In the genomic region with DNA sequence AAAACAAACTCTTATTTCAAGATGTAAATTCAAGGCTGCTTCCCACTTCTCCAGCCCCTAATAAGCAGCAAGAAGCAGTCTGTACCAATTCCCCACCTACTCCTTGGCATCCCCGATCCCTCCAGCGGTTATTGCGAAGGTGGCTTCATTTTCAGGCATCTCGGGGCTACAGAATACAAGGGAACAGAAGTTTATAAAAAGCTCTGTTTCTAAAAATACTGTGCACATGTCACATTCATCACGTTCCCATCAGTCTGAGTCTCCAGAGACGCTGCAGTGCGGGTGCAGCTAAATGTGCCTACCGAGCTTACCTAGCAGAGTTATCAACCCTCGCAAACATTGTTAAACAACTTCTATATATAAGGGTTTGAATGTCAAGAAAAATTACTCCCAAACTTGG, we compare ENCODE assay signal across 15 mouse cellular contexts. TPM values are rescaled to one million over a fixed set of nuclear protein-coding genes. Genes with fewer than 3 reads are reported as not detected.
DNase-seq lines count a peak whose midpoint lies in the region; ATAC-seq and TF ChIP-seq lines count a peak whose summit lies in the region.
"Had no signal": no experiment of that assay in that cellular context is flagged by ENCODE, and none has a peak within 500 bp of the region (broad histone marks: within the 10 kb centered on the region; RNA-seq: fewer than 3 reads in every experiment).

No protein-coding gene starts in this region.

- 0 out of 2 replicates have a peak overlapping the region, but pooled peaks have one; percentile 29 for H3K27ac ChIP-seq in heart, embryonic 11.5 days (ENCODE audit: low read depth, low read length)
- H3K27ac ChIP-seq in stomach, embryonic 15.5 days = peak overlapping the region; percentile 16; the same call in 1 of the 2 replicates
- H3K27ac ChIP-seq in stomach, postnatal 0 days (replicated peaks) = no peak overlapping the region
- H3K27ac ChIP-seq in stomach, embryonic 16.5 days (ENCODE audit: low read length) = 0 out of 2 replicates have a peak overlapping the region, but pooled peaks have one; percentile 5
- H3K27ac ChIP-seq: liver, embryonic 12.5 days; midbrain, embryonic 10.5 days had no signal

- 57% methylated on average over 9 of the region's 9 CpGs for WGBS in heart, embryonic 11.5 days (ENCODE audit: insufficient replicate concordance)
- 61% methylated on average over 9 of the region's 9 CpGs for WGBS in stomach, embryonic 15.5 days
- 41% methylated on average over 9 of the region's 9 CpGs for WGBS in stomach, postnatal 0 days
- WGBS in stomach, embryonic 16.5 days = 49% methylated on average over 9 of the region's 9 CpGs

- H3K36me3 ChIP-seq in heart, embryonic 11.5 days (ENCODE audit: control insufficient read depth, insufficient read depth, low read length) = no peaks in the 10 kb centered on the region
- H3K36me3 ChIP-seq in stomach, embryonic 15.5 days = no peaks in the 10 kb centered on the region
- no peaks in the 10 kb centered on the region; the same call in 1 of the 2 replicates for H3K36me3 ChIP-seq in stomach, postnatal 0 days (ENCODE audit: control insufficient read depth, insufficient read depth, low read length)
- H3K36me3 ChIP-seq in stomach, embryonic 16.5 days (ENCODE audit: control insufficient read depth, insufficient read depth, low read length) = no peaks in the 10 kb centered on the region
- H3K36me3 ChIP-seq: liver, embryonic 12.5 days; midbrain, embryonic 10.5 days had no signal

- no peak for DNase-seq in heart, postnatal 4 days
- no peak for DNase-seq in stomach, postnatal 0 days (ENCODE audit: low spot score)
- peak; percentile 6 to 76 for DNase-seq in left cerebral cortex, adult 8-10 months (ENCODE audit: low spot score in 2 of 2)
- DNase-seq in kidney, adult 9 months = no peak
- DNase-seq: adrenal gland, postnatal 10 days; kidney, adult 18-20 months; lung, postnatal 10 days; thymus, postnatal 4 days had no signal

- TF ChIP-seq CTCF in stomach, postnatal 0 days (IDR thresholded peaks at IDR 0.05; ENCODE audit: low read depth) = no peak

- no peak overlapping the region; the same call in 1 of the 2 replicates for H3K4me2 ChIP-seq in heart, embryonic 11.5 days
- no peak overlapping the region for H3K4me2 ChIP-seq in stomach, embryonic 15.5 days
- H3K4me2 ChIP-seq in stomach, postnatal 0 days (replicated peaks; ENCODE audit: low read depth) = no peak overlapping the region
- no peak overlapping the region for H3K4me2 ChIP-seq in stomach, embryonic 16.5 days (ENCODE audit: low read depth, low read length)
- H3K4me2 ChIP-seq: liver, embryonic 12.5 days had no signal

- no peak for ATAC-seq in heart, embryonic 11.5 days (replicated peaks; ENCODE audit: insufficient number of reproducible peaks, low FRiP score, low TSS enrichment)
- no peak for ATAC-seq in stomach, embryonic 15.5 days (ENCODE audit: insufficient read depth, low FRiP score, low read depth)
- no peak for ATAC-seq in stomach, postnatal 0 days (ENCODE audit: low FRiP score, low TSS enrichment)
- no peak for ATAC-seq in stomach, embryonic 16.5 days (ENCODE audit: insufficient read depth, low FRiP score)
- ATAC-seq in erythroid progenitor cell, adult 5-6 weeks (replicated peaks; ENCODE audit: low FRiP score, poor library complexity, severe bottlenecking) = no peak
- ATAC-seq: liver, embryonic 12.5 days had no signal

- H3K4me1 ChIP-seq in heart, embryonic 11.5 days (ENCODE audit: control insufficient read depth, insufficient read depth, low read length) = peaks cover 3% of the 10 kb centered on the region; the same call in 1 of the 2 replicates
- H3K4me1 ChIP-seq in stomach, embryonic 15.5 days = no peaks in the 10 kb centered on the region
- no peaks in the 10 kb centered on the region for H3K4me1 ChIP-seq in stomach, postnatal 0 days (replicated peaks; ENCODE audit: control insufficient read depth, insufficient read depth)
- H3K4me1 ChIP-seq in stomach, embryonic 16.5 days (ENCODE audit: control insufficient read depth, insufficient read depth, low read length) = no peaks in the 10 kb centered on the region
- H3K4me1 ChIP-seq: liver, embryonic 12.5 days; midbrain, embryonic 10.5 days had no signal

- no peak for TF ChIP-seq EP300 in stomach, postnatal 0 days (optimal IDR thresholded peaks at IDR 0.05)

- no peaks in the 10 kb centered on the region for H3K27me3 ChIP-seq in heart, embryonic 11.5 days (ENCODE audit: control insufficient read depth, insufficient read depth, low read length)
- H3K27me3 ChIP-seq in stomach, embryonic 15.5 days (replicated peaks) = no peaks in the 10 kb centered on the region
- no peaks in the 10 kb centered on the region for H3K27me3 ChIP-seq in stomach, postnatal 0 days (ENCODE audit: control insufficient read depth, insufficient read depth, low read length)
- no peaks in the 10 kb centered on the region for H3K27me3 ChIP-seq in stomach, embryonic 16.5 days (ENCODE audit: control insufficient read depth, insufficient read depth, low read length)

- no peaks in the 10 kb centered on the region for H3K9me3 ChIP-seq in heart, embryonic 11.5 days (replicated peaks; ENCODE audit: control insufficient read depth, low read length)
- H3K9me3 ChIP-seq in stomach, embryonic 15.5 days = no peaks in the 10 kb centered on the region
- H3K9me3 ChIP-seq in stomach, postnatal 0 days (ENCODE audit: control insufficient read depth, low read length) = no peaks in the 10 kb centered on the region
- no peaks in the 10 kb centered on the region for H3K9me3 ChIP-seq in stomach, embryonic 16.5 days (replicated peaks; ENCODE audit: control insufficient read depth, low read length)
- H3K9me3 ChIP-seq: liver, embryonic 12.5 days; midbrain, embryonic 10.5 days had no signal

- H3K9ac ChIP-seq in heart, embryonic 11.5 days (ENCODE audit: low read depth, low read length) = 0 out of 2 replicates have a peak overlapping the region, but pooled peaks have one; percentile 39
- no peak overlapping the region for H3K9ac ChIP-seq in stomach, embryonic 15.5 days
- H3K9ac ChIP-seq in stomach, postnatal 0 days (ENCODE audit: low read length) = no peak overlapping the region
- H3K9ac ChIP-seq in stomach, embryonic 16.5 days (ENCODE audit: low read length) = no peak overlapping the region
- H3K9ac ChIP-seq: liver, embryonic 12.5 days had no signal

- no peak overlapping the region for H3K4me3 ChIP-seq in heart, embryonic 11.5 days (ENCODE audit: low read depth, low read length)
- H3K4me3 ChIP-seq in stomach, embryonic 15.5 days (replicated peaks) = no peak overlapping the region
- H3K4me3 ChIP-seq in stomach, postnatal 0 days (ENCODE audit: low read depth, low read length) = no peak overlapping the region
- no peak overlapping the region for H3K4me3 ChIP-seq in stomach, embryonic 16.5 days (replicated peaks; ENCODE audit: low read length)
- H3K4me3 ChIP-seq: liver, embryonic 12.5 days; midbrain, embryonic 10.5 days had no signal

RNA-seq across cellular contexts. Expression of gene Ddx17, which starts 15.9 kb away (rescaled TPM):
- polyA plus RNA-seq in heart, embryonic 11.5 days (2014; fragmentation: Nextera tagmentation; extraction: Ambion mirVana) = 50.6 and 60.1 TPM in 2 replicates
- total RNA-seq in heart, postnatal 4 days (2021) = 100 to 1,000 TPM; 221 to 226 TPM
- 48.5 and 51.4 TPM in 2 replicates for polyA plus RNA-seq in stomach, embryonic 15.5 days (2015; fragmentation: Nextera tagmentation; extraction: Ambion mirVana)
- polyA plus RNA-seq in stomach, postnatal 0 days (2015; fragmentation: Nextera tagmentation; extraction: Ambion mirVana) = 15.5 and 17.1 TPM in 2 replicates
- total RNA-seq in left cerebral cortex, adult 8-10 months (2022) = 100 to 1,000 TPM; 296 to 324 (median 312) TPM
- polyA plus RNA-seq in stomach, embryonic 16.5 days (2015; fragmentation: Nextera tagmentation; extraction: Ambion mirVana) = 39.6 and 42.0 TPM in 2 replicates
- total RNA-seq in erythroid progenitor cell, adult 5-6 weeks (2015; ENCODE audit: low replicate concordance) = 117 and 144 TPM in 2 replicates
- 145 and 216 TPM in 2 replicates for total RNA-seq in erythroid progenitor cell, adult 5-6 weeks (2017; ENCODE audit: low replicate concordance)

RNA-seq across cellular contexts. Expression of gene Dmc1, which starts 42.5 kb away (rescaled TPM):
- polyA plus RNA-seq in heart, embryonic 11.5 days (2014; fragmentation: Nextera tagmentation; extraction: Ambion mirVana) = 1.4 and 1.5 TPM in 2 replicates
- total RNA-seq in heart, postnatal 4 days (2021) = under 1 TPM; 0.31 to 0.86 TPM
- 2.8 TPM in 2 replicates for polyA plus RNA-seq in stomach, embryonic 15.5 days (2015; fragmentation: Nextera tagmentation; extraction: Ambion mirVana)
- polyA plus RNA-seq in stomach, postnatal 0 days (2015; fragmentation: Nextera tagmentation; extraction: Ambion mirVana) = 1.6 and 1.7 TPM in 2 replicates
- total RNA-seq in left cerebral cortex, adult 8-10 months (2022) = 1 to 10 TPM in 2 of 4 experiments, under 1 TPM in 2; 0.17 to 1.8 (median 0.92) TPM
- polyA plus RNA-seq in stomach, embryonic 16.5 days (2015; fragmentation: Nextera tagmentation; extraction: Ambion mirVana) = 2.4 and 2.8 TPM in 2 replicates
- 15.5 TPM in 1 of 2 replicates, not detected in the other for total RNA-seq in erythroid progenitor cell, adult 5-6 weeks (2015; ENCODE audit: low replicate concordance)
- 1.0 TPM in 1 of 2 replicates, not detected in the other for total RNA-seq in erythroid progenitor cell, adult 5-6 weeks (2017; ENCODE audit: low replicate concordance)

RNA-seq across cellular contexts. Expression of gene Kdelr3, which starts 46.2 kb away (rescaled TPM):
- 33.4 and 33.5 TPM in 2 replicates for polyA plus RNA-seq in heart, embryonic 11.5 days (2014; fragmentation: Nextera tagmentation; extraction: Ambion mirVana)
- 10 to 100 TPM; 25.4 to 25.6 TPM for total RNA-seq in heart, postnatal 4 days (2021)
- polyA plus RNA-seq in stomach, embryonic 15.5 days (2015; fragmentation: Nextera tagmentation; extraction: Ambion mirVana) = 96.2 and 98.2 TPM in 2 replicates
- polyA plus RNA-seq in stomach, postnatal 0 days (2015; fragmentation: Nextera tagmentation; extraction: Ambion mirVana) = 65.8 and 81.7 TPM in 2 replicates
- under 1 TPM; 0.26 to 0.62 (median 0.48) TPM for total RNA-seq in left cerebral cortex, adult 8-10 months (2022)
- polyA plus RNA-seq in stomach, embryonic 16.5 days (2015; fragmentation: Nextera tagmentation; extraction: Ambion mirVana) = 109 and 111 TPM in 2 replicates
- 1.1 TPM in 1 of 2 replicates, not detected in the other for total RNA-seq in erythroid progenitor cell, adult 5-6 weeks (2015; ENCODE audit: low replicate concordance)
- not detected in 2 replicates for total RNA-seq in erythroid progenitor cell, adult 5-6 weeks (2017; ENCODE audit: low replicate concordance)
- total RNA-seq: hematopoietic stem cell, adult 5-6 weeks had no signal

RNA-seq across cellular contexts. Expression of gene Kcnj4, which starts 57.4 kb away (rescaled TPM):
- polyA plus RNA-seq in heart, embryonic 11.5 days (2014; fragmentation: Nextera tagmentation; extraction: Ambion mirVana) = 0.20 TPM in 1 of 2 replicates, not detected in the other
- 1 to 10 TPM; 1.3 to 1.7 TPM for total RNA-seq in heart, postnatal 4 days (2021)
- 0.05 TPM in 1 of 2 replicates, not detected in the other for polyA plus RNA-seq in stomach, embryonic 15.5 days (2015; fragmentation: Nextera tagmentation; extraction: Ambion mirVana)
- not detected in 2 replicates for polyA plus RNA-seq in stomach, postnatal 0 days (2015; fragmentation: Nextera tagmentation; extraction: Ambion mirVana)
- 100 to 1,000 TPM; 188 to 236 (median 202) TPM for total RNA-seq in left cerebral cortex, adult 8-10 months (2022)
- not detected in 2 replicates for polyA plus RNA-seq in stomach, embryonic 16.5 days (2015; fragmentation: Nextera tagmentation; extraction: Ambion mirVana)
- total RNA-seq in erythroid progenitor cell, adult 5-6 weeks (2015; ENCODE audit: low replicate concordance) = not detected in 2 replicates
- not detected in 2 replicates for total RNA-seq in erythroid progenitor cell, adult 5-6 weeks (2017; ENCODE audit: low replicate concordance)
- total RNA-seq: hematopoietic stem cell, adult 5-6 weeks had no signal
- polyA plus RNA-seq: liver, embryonic 12.5 days had no signal

Comparison
In these comparisons a context has a peak if more than half of its experiments do, and no peak if none do; other contexts are left out.
1. DNase-seq: peak in left cerebral cortex, adult 8-10 months (2 of 2); none in heart, postnatal 4 days (single experiment), stomach, postnatal 0 days (single experiment) and kidney, adult 9 months (single experiment).